Mouse (Mus musculus): ENCODE measurements around the gene Trim25.
"Not testable (repeated sequence)": the region's sequence is repeated elsewhere in the genome, so short reads cannot be mapped to it uniquely, and the experiment has no call there.

Gene Trim25

GRCm38 (mm10) chr11:89024181-89024881 lies 25.2 kb downstream of the Trim25 start:
- DNase-seq (ENCODE audit: low read depth, low spot score) = no peak

GRCm38 (mm10) chr11:89025603-89026002 lies 26.4 kb downstream of the Trim25 start:
- DNase-seq (ENCODE audit: low read depth, low spot score) = no peak

- no peak for DNase-seq (ENCODE audit: low read depth, low spot score)
These were observed 26.9 kb downstream of the Trim25 start for GRCm38 (mm10) chr11:89026117-89026516.

DNA sequence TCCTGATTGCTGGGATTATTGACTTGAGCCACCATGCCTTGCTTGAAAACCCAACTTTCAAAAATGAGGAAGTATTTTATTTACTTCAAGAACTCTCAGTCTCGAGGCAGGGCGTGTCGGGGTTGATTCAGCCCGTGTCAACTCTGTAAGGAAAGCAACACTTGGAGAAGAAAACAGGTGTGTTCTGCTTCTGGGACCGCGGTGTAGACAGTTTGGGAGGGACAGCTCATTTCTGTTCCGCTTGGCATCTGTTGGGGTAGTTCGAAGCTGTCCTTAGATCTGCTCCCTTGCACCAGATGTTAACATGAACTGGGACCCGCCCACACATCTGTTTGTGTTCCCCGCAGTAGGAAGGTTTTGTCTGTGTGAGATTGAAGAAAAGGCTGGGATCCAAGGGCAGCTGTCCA lies 28.8 kb downstream of the Trim25 start:
- DNase-seq (ENCODE audit: low read depth, low spot score) = peak; percentile 55

DNA sequence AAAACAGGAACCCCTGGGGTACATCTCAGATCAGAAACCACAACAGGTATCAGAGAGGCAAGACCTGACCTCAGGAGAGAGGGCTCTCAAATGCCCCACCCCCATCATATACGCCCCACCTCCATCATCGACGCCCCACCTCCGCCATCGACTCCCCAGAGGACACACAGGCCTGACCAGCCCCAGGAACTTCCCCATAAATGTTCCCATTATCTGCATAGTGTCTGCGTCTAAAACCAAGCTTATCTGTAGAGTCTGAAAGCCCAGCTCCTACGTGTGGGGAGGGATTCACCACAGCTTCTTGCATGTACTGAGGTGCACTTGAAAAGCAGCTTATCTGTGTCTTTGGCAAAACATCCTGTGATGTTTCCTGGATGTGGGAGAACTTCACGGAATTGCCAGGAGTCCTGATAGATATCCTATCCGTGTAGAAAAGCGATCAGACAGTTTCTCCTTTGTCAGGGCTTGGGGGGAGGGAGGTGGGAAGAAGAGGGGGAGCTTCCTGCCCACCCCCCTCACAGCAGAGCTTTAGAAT lies 29.8 kb downstream of the Trim25 start:
- no peak for DNase-seq (ENCODE audit: low read depth, low spot score)

- peak; percentile 82 for DNase-seq (ENCODE audit: low read depth, low spot score)
These were observed 31.4 kb downstream of the Trim25 start for GRCm38 (mm10) chr11:89030552-89030951.

DNA sequence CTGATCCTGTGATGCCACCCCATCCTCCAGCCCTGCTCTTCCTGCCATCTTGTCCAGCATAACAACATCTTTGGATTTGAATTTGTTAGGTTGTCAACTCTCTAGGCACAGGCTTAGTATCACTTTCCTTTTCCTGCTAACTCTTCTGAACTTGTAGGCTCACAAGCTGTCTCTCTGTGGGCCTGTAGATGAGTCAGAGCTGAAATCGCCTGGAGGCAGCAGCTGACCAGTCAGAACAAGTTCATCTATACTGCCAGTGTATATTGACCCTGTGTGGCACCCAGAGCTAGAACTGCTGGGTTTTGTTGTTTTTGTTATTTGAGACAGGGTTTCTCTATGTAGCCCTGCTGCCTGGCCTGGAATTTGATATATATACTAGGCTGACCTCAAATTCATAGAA lies 32.0 kb downstream of the Trim25 start:
- no peak for DNase-seq (ENCODE audit: low read depth, low spot score)

- DNase-seq (ENCODE audit: low read depth, low spot score) = no peak
These were observed 35.4 kb downstream of the Trim25 start for GRCm38 (mm10) chr11:89034592-89034991.

- DNase-seq (ENCODE audit: low read depth, low spot score) = peak; percentile 19
These were observed 36.4 kb downstream of the Trim25 start for GRCm38 (mm10) chr11:89035552-89035951.

DNA sequence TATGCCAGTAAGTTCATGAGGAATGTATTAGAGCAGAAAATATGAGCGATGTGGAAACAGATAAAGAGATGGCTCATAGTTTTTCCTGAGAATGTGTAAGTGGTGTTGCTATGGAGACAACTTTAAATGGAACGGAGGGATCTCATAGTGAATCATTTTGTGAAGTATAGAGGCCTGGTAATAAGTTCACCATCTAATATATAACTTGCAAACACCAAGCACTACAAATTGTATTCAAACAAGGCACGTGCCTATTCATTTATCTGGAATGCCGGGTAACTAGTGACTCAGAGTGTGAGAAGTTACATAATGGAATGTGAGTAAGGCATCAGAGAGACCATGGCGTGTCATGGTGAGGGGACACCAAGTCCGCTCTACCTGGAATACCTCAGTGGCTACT lies 39.3 kb downstream of the Trim25 start:
- no peak for DNase-seq (ENCODE audit: low read depth, low spot score)

DNA sequence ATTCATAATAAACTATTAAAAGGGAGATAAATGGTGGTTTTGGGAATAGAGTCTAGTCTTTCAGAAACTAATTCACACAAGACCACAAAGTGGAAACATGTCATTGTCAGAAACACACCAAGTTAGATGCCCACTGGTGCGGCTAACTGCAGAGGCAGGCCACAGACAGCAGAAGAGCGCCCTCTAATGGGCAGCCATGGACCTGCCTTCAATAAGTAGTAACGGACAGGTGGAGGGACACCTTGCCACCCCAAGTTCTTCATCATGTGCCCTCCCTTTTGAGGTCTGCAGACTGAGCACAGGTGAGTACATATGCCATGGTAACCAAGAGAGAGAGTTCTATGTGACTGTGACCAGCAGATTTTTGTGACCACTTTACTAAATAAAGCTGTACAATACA lies 40.1 kb downstream of the Trim25 start:
- peak; percentile 71 for DNase-seq (ENCODE audit: low read depth, low spot score)

- DNase-seq (ENCODE audit: low read depth, low spot score) = not testable (repeated sequence)
These were observed 41.9 kb downstream of the Trim25 start for GRCm38 (mm10) chr11:89041073-89041472.

DNA sequence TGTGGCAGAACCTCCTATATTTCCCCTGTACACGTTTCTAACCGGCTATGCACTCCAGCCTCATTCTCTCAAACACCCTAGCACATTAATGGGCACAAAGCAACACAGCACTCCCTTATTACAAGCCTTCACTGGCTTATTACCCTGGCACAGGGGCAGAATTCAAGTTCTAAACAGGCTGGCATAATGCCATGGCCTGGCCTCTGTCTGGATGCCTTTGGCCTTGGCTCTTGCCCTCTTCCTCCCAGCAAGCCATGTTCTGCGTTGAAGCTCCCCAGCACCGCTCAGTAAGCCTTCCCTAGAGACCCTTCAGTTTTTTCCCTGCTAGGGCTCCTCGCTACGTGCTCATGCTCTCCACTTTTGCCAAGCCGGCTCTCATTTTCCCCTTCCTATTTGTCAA lies 43.9 kb downstream of the Trim25 start:
- no peak for DNase-seq (ENCODE audit: low read depth, low spot score)

DNA sequence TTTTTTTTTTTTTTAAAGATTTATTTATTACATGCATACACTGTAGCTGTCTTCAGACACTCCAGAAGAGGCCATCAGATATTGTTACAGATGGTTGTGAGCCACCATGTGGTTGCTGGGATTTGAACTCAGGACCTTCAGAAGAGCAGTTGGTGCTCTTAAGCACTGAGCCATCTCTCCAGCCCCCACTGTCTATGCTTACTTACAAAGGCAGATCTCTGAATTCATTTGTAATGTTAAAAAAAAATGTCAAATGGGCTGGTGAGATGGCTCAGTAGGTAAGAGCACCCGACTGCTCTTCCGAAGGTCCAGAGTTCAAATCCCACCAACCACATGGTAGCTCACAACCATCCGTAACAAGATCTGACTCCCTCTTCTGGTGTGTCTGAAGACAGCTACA lies 46.3 kb downstream of the Trim25 start:
- DNase-seq (ENCODE audit: low read depth, low spot score) = peak; percentile 60

DNA sequence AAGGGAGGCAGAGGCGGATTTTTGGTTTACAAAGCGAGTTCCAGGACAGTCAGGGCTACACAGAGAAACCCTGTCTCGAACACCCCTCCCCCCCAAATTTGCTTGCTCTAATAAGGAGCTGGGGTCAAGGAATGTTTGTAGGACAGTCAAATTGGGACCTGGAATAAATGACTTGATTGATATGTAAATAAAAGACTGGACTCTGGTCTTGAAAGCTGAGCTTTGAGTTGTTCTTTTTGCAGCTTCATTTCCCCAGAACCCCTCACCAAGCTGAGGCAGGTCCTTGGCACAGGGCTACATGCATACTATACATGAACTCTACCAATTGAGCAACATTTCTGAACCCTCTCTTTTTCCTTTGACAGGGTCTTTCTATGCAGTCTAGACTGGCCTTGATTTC lies 46.8 kb downstream of the Trim25 start:
- peak; percentile 75 for DNase-seq (ENCODE audit: low read depth, low spot score)

DNA sequence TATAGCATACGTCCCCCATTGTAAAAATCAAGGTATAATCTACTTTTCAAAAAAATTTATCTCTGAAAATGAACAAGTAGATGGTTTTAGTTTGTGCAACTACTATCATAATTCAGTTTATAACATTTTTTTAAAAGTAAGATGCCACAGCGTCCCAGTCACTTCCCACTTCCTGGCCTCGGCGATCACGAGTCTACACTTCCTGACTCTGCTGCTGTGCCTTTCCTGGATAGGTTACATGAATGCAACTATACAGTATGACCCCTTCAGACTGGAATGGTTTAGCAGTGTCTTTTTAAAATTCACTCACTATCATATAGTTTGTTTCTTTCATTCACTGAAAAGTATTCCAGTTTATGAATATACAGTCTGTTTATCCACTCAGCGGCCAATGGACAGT lies 52.6 kb downstream of the Trim25 start:
- DNase-seq (ENCODE audit: low read depth, low spot score) = no peak

GRCm38 (mm10) chr11:89055931-89056690 lies 56.9 kb downstream of the Trim25 start:
- no peak for DNase-seq (ENCODE audit: low read depth, low spot score)

- DNase-seq (ENCODE audit: low read depth, low spot score) = peak; percentile 88
These were observed 59.5 kb downstream of the Trim25 start for GRCm38 (mm10) chr11:89058515-89059270.

- DNase-seq (ENCODE audit: low read depth, low spot score) = peak; percentile 51
These were observed 60.8 kb downstream of the Trim25 start for GRCm38 (mm10) chr11:89059919-89060422.

DNA sequence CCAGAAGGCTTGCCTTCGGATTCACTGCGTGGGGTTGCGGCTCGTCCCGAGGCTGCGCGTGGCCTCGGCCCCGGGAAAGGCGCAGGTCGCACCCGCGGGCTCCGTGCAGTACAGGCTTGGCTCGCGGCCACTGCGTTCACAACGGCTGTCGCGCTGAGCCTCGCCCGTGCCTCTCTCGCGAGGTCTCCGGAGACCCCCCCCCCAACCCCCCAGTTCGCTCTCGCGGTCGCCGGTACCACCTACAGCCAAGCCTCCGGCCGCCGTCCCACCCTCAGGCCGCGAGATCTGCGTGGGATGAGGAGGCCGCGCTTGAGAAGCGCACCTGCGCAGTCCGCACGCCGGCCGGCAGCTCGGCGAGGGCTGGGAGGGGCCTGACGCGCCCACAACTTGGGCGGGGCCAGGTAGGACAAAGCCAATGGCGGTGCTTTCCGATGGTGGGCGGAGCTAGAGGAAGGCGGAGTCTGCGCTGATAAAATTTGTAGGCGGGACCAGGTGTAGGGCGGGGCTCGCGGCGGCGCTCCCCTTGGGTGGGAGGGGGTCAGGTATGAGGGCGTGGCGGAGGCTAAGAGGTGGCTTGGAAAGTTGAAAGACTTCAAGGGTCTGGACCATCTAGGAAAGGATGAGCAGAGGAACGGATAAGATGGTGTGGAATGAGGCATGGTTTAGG lies 61.4 kb downstream of the Trim25 start:
- DNase-seq (ENCODE audit: low read depth, low spot score) = peak; percentile 97

DNA sequence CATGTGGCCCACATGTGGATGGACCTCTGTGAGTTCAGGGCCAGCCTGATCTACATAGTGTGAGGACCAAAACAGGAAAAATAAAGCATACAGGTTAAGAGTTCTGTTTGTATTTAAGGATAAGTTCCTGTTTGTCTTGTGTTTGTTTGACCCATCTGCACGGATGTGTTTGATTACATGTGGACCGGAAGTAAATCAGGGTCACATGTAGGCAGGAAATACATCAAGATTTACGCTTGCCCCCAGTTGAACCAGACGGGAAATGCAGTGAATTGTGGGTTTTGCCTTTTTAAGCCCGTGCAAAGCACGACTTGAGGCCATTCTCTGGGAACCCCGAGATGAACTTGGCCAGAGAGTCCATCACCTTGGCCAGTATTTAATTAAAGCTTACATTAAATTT lies 62.2 kb downstream of the Trim25 start:
- DNase-seq (ENCODE audit: low read depth, low spot score) = peak; percentile 57
